Mouse (Mus musculus) neural tube, embryonic 12.5 days (tissue): ENCODE measurements around the gene Sgip1. TPM values are rescaled to one million over a fixed set of nuclear protein-coding genes. Genes with fewer than 3 reads are reported as not detected.

Source experiments
- ATAC-seq: fragments of 200-750 bp; cut with Nextera tagmentation; 2 replicates; pipeline ENCODE4 v1.8.0; 2017; ENCODE audit warnings: low read depth, mild to moderate bottlenecking, moderate TSS enrichment, moderate library complexity; ENCODE audit not compliant: low FRiP score
- H3K27ac ChIP-seq: fragments of 300-500 bp; sonication (generic); 2 replicates; pipeline ENCODE4 v1.5.1; 2016
- H3K27me3 ChIP-seq: fragments of 300-500 bp; sonication (generic); replicated peaks from 2 replicates; pipeline ENCODE4 v1.6.1; 2016; ENCODE audit warnings: mild to moderate bottlenecking
- H3K36me3 ChIP-seq: fragments of 300-500 bp; sonication (generic); 2 replicates; pipeline ENCODE4 v1.6.1; 2016; ENCODE audit warnings: mild to moderate bottlenecking
- H3K4me1 ChIP-seq: fragments of 300-500 bp; sonication (generic); 2 replicates; pipeline ENCODE4 v1.6.1; 2016
- H3K4me2 ChIP-seq: fragments of 300-500 bp; sonication (generic); replicated peaks from 2 replicates; pipeline ENCODE4 v1.6.1; 2016; ENCODE audit warnings: mild to moderate bottlenecking
- H3K4me3 ChIP-seq: fragments of 300-500 bp; sonication (generic); 2 replicates; pipeline ENCODE4 v1.5.1; 2016
- H3K9ac ChIP-seq: fragments of 300-500 bp; sonication (generic); 2 replicates; pipeline ENCODE4 v1.6.1; 2016; ENCODE audit warnings: mild to moderate bottlenecking
- H3K9me3 ChIP-seq: fragments of 300-500 bp; sonication (generic); 2 replicates; pipeline ENCODE4 v1.6.1; 2016; ENCODE audit warnings: mild to moderate bottlenecking
- WGBS: fragments of 180-500 bp; shearing (Covaris S2); methylation state at CpG from one replicate; pipeline ENCODE4 v1.1.7; 2016; 5-methylcytosine and 5-hydroxymethylcytosine counted together
- polyA plus RNA-seq: library from polyadenylated mRNA; unstranded; fragments of >200 nt; fragmentation: Nextera tagmentation; extraction: Ambion mirVana; gene quantifications from 2 replicates; pipeline ENCODE4 v1.2.1, GENCODE M21; 2016

Sgip1 gene
- polyA plus RNA-seq, 1 experiment from 2014 or later: 43.3 TPM

DNA sequence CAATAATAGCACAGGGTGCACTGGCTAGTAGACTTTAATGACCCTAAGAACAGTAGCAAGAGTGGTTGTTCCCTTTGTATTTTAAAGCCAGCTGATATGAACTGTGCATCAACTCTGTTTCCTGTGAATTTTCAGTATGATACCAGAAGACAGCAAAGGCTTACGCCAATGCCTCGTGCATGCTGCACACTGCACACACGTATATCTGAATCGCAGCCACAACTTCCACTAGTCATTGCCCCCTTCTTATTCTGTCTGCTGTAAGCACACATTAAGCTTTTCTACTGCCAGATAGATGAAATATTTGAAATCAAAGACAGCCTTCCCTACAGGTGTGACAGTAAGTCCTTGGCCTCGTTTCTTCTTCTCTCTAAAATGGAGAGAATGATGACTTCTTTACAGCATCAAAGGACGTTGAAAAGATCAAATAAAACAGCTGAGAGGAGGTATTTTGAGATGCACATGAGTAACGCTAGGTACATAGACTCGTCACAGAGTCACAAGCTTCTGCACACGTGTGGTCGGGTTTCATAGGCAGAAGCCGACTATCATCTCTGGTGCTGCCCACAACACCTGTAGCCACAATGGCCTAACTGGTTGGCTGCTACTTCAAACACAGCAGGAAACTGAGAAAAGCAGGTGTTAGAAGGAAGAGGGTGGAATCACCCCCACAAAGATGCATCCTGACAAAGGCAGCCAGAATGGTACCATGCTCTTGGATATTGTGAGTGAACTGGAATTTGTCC lies 249.7 kb downstream of the Sgip1 start:
- H3K36me3 ChIP-seq: no peaks in the 10 kb centered on the region
- H3K27ac ChIP-seq: no peak overlapping the region
- 87% methylated on average over 11 of the region's 11 CpGs for WGBS
- H3K4me3 ChIP-seq: no peak overlapping the region
- no peak overlapping the region for H3K4me2 ChIP-seq
- H3K4me1 ChIP-seq: no peaks in the 10 kb centered on the region
- H3K9ac ChIP-seq: no peak overlapping the region
- no peaks in the 10 kb centered on the region for H3K9me3 ChIP-seq
- no peaks in the 10 kb centered on the region for H3K27me3 ChIP-seq
- no peak for ATAC-seq

DNA sequence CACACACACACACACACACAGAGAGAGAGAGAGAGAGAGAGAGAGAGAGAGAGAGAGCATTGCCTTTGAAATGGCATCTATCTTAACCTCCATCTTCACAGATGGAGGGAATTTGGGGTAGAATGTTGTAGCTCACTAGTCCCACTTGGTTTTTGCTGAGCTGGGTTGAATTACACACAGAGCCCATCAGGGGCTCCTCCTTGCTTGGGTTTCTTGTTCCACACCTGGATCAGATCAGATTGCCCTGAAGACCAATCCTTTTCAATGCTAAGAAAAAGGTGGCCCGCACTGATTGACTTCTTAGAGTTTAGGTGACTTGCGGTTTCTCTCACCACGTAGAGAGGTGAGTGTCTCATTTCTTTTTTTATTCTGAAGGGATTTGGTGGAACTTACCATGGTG lies 250.6 kb downstream of the Sgip1 start:
- H3K27me3 ChIP-seq: no peaks in the 10 kb centered on the region
- no peak for ATAC-seq
- H3K4me3 ChIP-seq: no peak overlapping the region

DNA sequence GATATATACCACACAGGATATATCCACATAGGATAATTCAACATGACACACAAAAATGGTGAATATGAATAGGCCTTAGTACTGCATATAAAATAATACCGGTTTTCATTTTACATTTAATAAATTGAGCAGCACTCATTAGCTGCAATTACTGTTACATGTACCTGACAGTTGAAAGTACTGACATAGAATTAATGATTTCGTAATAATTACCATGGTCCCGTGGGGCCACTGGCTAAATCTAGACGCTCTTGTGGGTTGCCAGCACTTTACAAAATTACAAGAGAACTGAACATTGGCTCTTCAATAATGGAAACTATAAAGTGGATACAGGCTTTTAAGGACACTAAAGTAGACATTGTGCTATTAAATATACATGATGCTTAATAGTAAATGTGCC lies 263.6 kb downstream of the Sgip1 start:
- no peak overlapping the region for H3K27ac ChIP-seq
- 77% methylated on average over 4 of the region's 4 CpGs for WGBS

More for the DNA sequence above, 250.6 kb downstream of the Sgip1 start:
- Histone ChIP-seq H3K9me3 (no peaks in the 10 kb centered on the region), H3K4me2 (no peak overlapping the region), H3K4me1 (no peaks in the 10 kb centered on the region), H3K27ac (no peak overlapping the region), H3K36me3 (no peaks in the 10 kb centered on the region), H3K9ac (no peak overlapping the region)
- WGBS: 89% methylated on average over 3 of the region's 3 CpGs

DNA sequence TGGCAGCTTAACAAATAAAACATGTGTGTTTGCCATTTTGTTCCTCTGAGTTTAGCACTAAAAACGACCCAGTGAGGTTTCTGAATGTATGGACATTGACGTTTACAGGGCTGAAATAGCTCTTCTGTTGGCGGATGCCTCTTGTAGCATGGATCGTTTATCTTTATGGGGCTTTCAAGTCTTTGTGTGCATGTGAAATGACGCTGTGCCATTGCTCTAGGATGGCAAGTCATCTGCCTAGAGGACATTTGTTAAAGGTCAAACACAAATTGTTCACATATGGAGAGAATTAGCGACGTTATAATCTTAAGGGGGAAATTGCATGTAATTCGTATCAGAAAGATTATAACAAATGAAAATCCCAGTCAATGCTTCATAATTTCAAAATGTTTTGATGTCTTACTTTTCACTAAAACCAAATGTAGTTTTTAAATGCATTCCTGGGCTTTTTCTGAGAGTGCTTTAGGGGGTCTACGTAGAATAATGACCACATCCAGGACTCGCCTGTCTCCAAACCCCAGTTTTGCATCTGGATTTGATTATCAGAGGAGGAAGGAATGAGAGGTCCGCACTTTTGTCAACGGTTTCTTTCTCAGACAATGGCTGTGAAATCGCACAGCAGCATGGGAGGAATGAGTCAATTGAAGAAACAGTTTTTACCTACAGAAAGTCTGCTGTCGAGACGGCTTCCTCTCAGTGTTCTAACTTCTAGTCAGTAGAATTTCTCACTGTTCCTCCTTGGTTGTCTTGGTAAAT lies 264.3 kb downstream of the Sgip1 start:
- no peak overlapping the region for H3K9ac ChIP-seq
- H3K27me3 ChIP-seq: no peaks in the 10 kb centered on the region
- H3K4me3 ChIP-seq: no peak overlapping the region
- H3K9me3 ChIP-seq: no peaks in the 10 kb centered on the region
- ATAC-seq: no peak
- H3K36me3 ChIP-seq: no peaks in the 10 kb centered on the region
- H3K4me2 ChIP-seq: no peak overlapping the region
- 36% methylated on average over 15 of the region's 15 CpGs for WGBS
- H3K27ac ChIP-seq: no peak overlapping the region
- H3K4me1 ChIP-seq: peaks cover 8% of the 10 kb centered on the region

More for the DNA sequence above, 263.6 kb downstream of the Sgip1 start:
- no peak overlapping the region for H3K4me3 ChIP-seq
- no peak overlapping the region for H3K9ac ChIP-seq
- peaks cover 8% of the 10 kb centered on the region for H3K4me1 ChIP-seq
- ATAC-seq: no peak
- no peaks in the 10 kb centered on the region for H3K27me3 ChIP-seq
- H3K4me2 ChIP-seq: no peak overlapping the region
- no peaks in the 10 kb centered on the region for H3K36me3 ChIP-seq
- H3K9me3 ChIP-seq: no peaks in the 10 kb centered on the region

DNA sequence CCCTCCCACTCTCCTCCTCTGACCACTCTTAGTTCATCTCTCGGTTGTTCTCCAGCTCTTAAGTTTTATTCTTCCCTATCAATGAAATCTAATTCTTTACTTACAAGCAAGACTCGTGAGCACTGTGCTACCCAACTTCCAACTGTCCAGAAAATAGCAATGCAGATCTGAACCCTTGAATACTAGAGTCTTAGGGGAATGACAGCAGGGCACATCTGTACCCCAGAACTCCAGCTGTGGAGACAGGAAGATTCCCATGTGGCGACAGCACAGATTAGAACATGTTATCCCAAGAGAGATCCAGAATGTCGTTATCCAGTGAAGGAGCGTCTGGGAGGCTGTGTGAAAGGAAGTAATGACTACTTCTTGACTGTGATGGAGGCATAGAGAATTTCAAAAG lies 265.2 kb downstream of the Sgip1 start:
- H3K27ac ChIP-seq: no peak overlapping the region
- no peaks in the 10 kb centered on the region for H3K27me3 ChIP-seq
- WGBS: 68% methylated on average over 5 of the region's 5 CpGs
- ATAC-seq: peak; percentile 19; the same call in 1 of the 2 replicates
- H3K9me3 ChIP-seq: no peaks in the 10 kb centered on the region
- no peak overlapping the region for H3K9ac ChIP-seq
- H3K4me2 ChIP-seq: no peak overlapping the region
- no peak overlapping the region for H3K4me3 ChIP-seq
- peaks cover 8% of the 10 kb centered on the region for H3K4me1 ChIP-seq
- H3K36me3 ChIP-seq: no peaks in the 10 kb centered on the region

DNA sequence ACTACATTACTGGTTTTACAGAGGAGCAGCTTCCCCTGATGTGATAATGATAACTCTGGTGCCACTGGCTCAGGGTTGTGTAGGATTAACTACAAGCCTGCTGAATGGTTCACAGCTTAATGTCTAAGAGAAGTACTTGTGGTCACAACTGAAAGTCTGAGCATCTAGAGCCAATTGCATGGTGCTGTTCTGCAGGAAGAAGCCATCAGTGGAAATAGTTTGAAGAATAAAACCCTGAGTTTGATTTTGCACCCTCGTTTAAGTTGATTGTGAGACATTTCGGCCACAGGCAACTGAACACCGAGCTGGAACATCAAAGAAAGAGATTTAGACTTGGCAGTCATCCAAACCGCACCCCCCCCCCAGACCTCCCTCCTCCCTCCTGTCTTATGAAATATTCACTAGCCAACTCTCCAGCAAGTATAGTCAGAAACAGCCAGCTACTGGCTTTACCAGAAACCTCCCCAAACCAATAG lies 265.9 kb downstream of the Sgip1 start:
- Histone ChIP-seq H3K4me3 (no peak overlapping the region), H3K27ac (0 out of 2 replicates have a peak overlapping the region, but pooled peaks have one; percentile 26), H3K9ac (no peak overlapping the region), H3K4me1 (peaks cover 8% of the 10 kb centered on the region), H3K36me3 (no peaks in the 10 kb centered on the region), H3K27me3 (no peaks in the 10 kb centered on the region), H3K4me2 (0 out of 2 replicates have a peak overlapping the region, but pooled peaks have one; percentile 10), H3K9me3 (no peaks in the 10 kb centered on the region)
- ATAC-seq: peak; percentile 57
- WGBS: 31% methylated on average over 4 of the region's 4 CpGs

DNA sequence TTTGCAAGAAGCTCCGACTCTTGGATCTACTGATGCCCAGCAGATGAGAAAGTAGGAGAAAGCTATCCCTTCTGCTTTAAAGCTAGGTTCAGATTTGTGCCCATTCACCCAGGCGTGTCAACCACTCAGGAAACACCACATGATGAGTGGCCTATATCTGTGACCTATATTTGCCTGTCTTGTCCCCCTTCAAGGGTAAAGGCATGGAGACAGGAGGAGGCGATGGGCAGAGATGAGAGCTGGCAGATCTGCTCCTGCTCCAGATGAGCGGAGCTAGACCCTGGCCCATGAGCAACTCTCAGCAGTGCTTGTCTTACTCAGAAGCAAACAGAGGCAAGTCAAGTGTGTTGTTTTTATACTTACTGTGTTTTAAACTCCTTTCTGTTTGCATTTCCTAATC lies 269.6 kb downstream of the Sgip1 start:
- no peaks in the 10 kb centered on the region for H3K27me3 ChIP-seq

DNA sequence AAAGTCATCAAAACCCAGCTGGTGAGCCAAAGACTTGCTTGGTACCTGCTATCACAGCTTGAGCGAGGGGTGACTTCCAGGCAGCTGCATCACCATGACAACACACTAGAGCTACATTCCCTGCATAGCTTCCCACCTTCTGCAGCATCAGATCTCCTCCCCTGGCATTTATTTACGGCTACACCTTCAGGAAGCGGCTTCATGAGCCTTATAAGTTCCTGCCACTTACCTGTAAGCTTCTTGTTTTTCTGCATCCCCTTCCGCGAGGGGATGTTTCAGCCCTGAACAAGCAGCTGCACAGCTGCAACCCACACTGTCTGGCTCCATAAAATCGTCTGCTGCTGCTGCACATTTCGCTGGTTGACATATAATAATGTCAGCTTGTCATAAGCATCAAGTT lies 270.7 kb downstream of the Sgip1 start:
- H3K27ac ChIP-seq: no peak overlapping the region
- H3K27me3 ChIP-seq: no peaks in the 10 kb centered on the region
- H3K9me3 ChIP-seq: no peaks in the 10 kb centered on the region
- ATAC-seq: no peak
- WGBS: 42% methylated on average over 7 of the region's 7 CpGs
- H3K4me2 ChIP-seq: no peak overlapping the region
- no peak overlapping the region for H3K9ac ChIP-seq
- no peak overlapping the region for H3K4me3 ChIP-seq
- H3K36me3 ChIP-seq: no peaks in the 10 kb centered on the region
- peaks cover 10% of the 10 kb centered on the region for H3K4me1 ChIP-seq

More for the DNA sequence above, 269.6 kb downstream of the Sgip1 start:
- Histone ChIP-seq H3K9me3 (no peaks in the 10 kb centered on the region), H3K4me3 (no peak overlapping the region), H3K27ac (no peak overlapping the region), H3K4me2 (no peak overlapping the region), H3K36me3 (no peaks in the 10 kb centered on the region), H3K9ac (no peak overlapping the region), H3K4me1 (peaks cover 13% of the 10 kb centered on the region)
- WGBS: 91% methylated on average over 4 of the region's 4 CpGs
- no peak for ATAC-seq

DNA sequence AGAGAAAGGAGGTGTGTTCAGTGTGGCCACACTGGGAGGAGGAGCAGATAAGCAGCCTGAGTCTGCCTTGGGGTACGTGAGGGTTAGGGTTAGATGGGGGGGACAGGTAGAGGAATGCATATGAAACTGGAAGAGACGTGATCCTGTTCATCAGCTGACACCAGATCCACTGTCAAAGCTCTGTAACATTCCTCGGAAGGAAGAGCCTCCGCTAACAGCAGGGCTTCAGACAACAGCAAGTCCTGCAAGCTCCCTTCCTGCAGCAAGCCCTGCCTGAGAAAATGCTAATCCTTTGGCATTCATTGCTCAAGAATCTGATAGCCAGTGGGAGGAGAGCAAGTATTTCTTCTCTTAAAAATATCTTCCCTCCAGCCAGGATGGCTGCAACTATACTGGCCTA lies 272.4 kb downstream of the Sgip1 start:
- no peaks in the 10 kb centered on the region for H3K36me3 ChIP-seq
- WGBS: 14% methylated on average over 4 of the region's 4 CpGs
- H3K4me1 ChIP-seq: peaks cover 5% of the 10 kb centered on the region; the same call in 1 of the 2 replicates
- no peak overlapping the region for H3K9ac ChIP-seq
- H3K4me3 ChIP-seq: no peak overlapping the region
- H3K27me3 ChIP-seq: no peaks in the 10 kb centered on the region
- ATAC-seq: 0 out of 2 replicates have a peak, but pooled peaks have one; percentile 25
- H3K27ac ChIP-seq: no peak overlapping the region
- H3K4me2 ChIP-seq: no peak overlapping the region
- H3K9me3 ChIP-seq: no peaks in the 10 kb centered on the region

Other genes with a start within 250 kb of the Sgip1 start
- gene Tctex1d1, start 237.3 kb downstream of the Sgip1 start, polyA plus RNA-seq: 0.70 and 1.2 TPM in 2 replicates